Mouse (Mus musculus): ENCODE results near the gene Trdmt1. TPM values are rescaled to one million over a fixed set of nuclear protein-coding genes. Genes with fewer than 3 reads are reported as not detected.
A peak's percentile ranks its signal among the peaks of the same experiment; 100 is the strongest.
"Not testable (repeated sequence)": the region's sequence is repeated elsewhere in the genome, so short reads cannot be mapped to it uniquely, and the experiment has no call there.

The Trdmt1 gene
- polyA plus RNA-seq (2011; ENCODE audit: insufficient read length, low read depth, missing spikeins): 7.9 and 14.3 TPM in 2 replicates

DNA sequence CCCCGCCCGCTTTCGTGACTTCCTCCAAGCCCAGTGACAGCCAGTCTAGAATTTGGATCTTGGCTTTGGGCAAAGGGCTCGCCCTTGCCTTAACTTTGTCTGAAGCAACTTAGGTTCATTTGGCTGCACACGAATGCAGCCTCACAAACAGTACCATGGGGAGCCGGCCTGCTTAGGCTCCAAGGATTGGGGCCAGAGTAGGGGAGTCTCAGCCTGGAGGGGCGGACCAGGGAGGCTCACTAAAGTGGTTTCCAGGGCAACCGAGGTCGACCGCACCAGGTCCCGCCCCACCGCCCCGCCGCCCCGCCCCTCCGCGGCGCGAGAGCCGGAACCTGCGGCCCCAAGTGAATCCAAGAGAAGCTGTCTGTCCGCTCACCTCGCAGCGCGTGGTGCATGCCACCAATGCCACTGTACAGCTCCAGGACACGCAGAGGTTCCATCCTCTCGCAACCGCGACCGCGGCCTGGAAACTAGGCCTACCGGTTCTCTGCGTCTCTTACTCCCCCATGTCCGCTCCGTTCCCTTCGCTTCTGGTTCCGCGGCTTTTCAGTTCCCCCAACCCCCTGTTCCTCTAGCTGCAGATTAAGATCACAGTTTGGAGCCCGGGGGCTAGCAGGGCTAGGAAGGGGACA, at the start of gene Trdmt1:
TSS of gene Trdmt1 (minus strand) at position 476 of the 632 bp plus-strand sequence.
- TF ChIP-seq CTCF (IDR thresholded peaks at IDR 0.05; ENCODE audit: borderline replicate concordance, insufficient read depth, low read length) (no peak), POLR2A (IDR thresholded peaks at IDR 0.05; ENCODE audit: low read depth, low read length) (peak; percentile 90)
- Histone ChIP-seq H3K4me1 (ENCODE audit: control insufficient read depth, insufficient read depth, low read length) (no peaks in the 10 kb centered on the region), H3K27ac (ENCODE audit: insufficient read depth, low read length) (peak within 1 kb of the TSS; percentile 95), H3K4me3 (ENCODE audit: insufficient read depth, low read length) (peak within 1 kb of the TSS; percentile 76)

DNA sequence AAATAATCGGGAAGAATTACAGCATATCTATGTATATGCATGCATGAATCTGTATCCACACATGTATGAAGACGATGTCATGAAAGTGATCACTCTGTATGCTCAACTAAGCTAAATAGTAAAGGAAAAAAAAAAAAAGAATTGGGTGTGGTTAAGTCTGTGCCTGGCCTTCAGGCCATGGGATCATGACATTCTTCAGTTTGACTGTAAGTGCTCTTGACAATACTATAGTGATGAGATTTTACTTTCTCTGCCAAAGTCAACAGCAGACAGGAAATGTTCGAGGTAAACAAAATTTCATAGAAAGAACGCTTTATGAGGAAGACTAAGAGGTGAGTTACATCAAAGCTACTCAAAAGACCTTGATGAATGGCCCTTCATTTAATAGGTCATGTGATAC, 48.9 kb upstream of the Trdmt1 start:
- no peak for TF ChIP-seq CTCF (IDR thresholded peaks at IDR 0.05; ENCODE audit: borderline replicate concordance, insufficient read depth, low read length)
- no peak for TF ChIP-seq POLR2A (IDR thresholded peaks at IDR 0.05; ENCODE audit: low read depth, low read length)
- no peak overlapping the region for H3K4me3 ChIP-seq (ENCODE audit: insufficient read depth, low read length)
- H3K27ac ChIP-seq (ENCODE audit: insufficient read depth, low read length): no peak overlapping the region
- peaks cover 16% of the 10 kb centered on the region; the same call in 1 of the 2 replicates for H3K4me1 ChIP-seq (ENCODE audit: control insufficient read depth, insufficient read depth, low read length)

DNA sequence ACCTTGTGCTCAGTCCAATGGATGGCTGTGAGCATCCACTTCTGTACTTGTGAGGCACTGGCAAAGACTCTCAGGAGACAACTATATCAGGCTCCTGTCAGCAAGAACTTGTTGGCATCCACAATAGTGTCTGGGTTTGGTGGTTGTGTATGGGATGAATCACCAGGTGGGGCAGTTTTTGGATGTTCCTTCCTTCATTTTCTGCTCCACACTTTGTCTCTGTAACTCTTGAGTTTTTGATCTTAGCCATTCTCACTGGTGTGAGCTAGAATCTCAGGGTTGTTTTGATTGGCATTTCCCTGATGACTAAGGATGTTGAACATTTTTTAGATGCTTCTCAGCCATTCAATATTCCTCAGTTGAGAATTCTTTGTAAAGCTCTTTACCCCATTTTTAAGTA, 39.3 kb upstream of the Trdmt1 start:
- H3K4me1 ChIP-seq (ENCODE audit: control insufficient read depth, insufficient read depth, low read length); H3K4me3 ChIP-seq (ENCODE audit: insufficient read depth, low read length): not testable (repeated sequence)
- TF ChIP-seq POLR2A (IDR thresholded peaks at IDR 0.05; ENCODE audit: low read depth, low read length): peak; percentile 44; the same call in 1 of the 2 replicates

DNA sequence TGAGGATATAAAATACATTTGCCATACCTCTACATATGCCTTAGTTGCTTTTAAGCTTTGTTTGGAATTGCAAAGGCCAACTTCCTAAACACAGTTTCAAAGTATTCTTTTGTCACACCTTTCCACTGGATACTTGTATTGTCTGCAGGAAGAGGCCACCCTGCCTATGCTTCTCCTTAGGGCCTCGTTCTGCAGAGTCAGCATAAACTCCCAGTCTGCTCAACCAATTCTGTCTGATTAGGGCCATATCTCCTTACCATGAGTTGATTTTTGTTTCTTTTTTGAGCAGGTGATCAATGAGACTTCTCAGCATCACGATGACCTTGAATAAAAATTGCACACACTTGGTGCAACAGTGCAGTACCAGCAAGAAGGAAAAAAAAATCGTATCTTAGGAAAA, 37.7 kb upstream of the Trdmt1 start:
- Histone ChIP-seq H3K4me1 (ENCODE audit: control insufficient read depth, insufficient read depth, low read length) (no peaks in the 10 kb centered on the region), H3K27ac (ENCODE audit: insufficient read depth, low read length) (no peak overlapping the region), H3K4me3 (ENCODE audit: insufficient read depth, low read length) (no peak overlapping the region)
- no peak for TF ChIP-seq POLR2A (IDR thresholded peaks at IDR 0.05; ENCODE audit: low read depth, low read length)
- TF ChIP-seq CTCF (IDR thresholded peaks at IDR 0.05; ENCODE audit: borderline replicate concordance, insufficient read depth, low read length): no peak

More for the DNA sequence above, 39.3 kb upstream of the Trdmt1 start:
- H3K27ac ChIP-seq (ENCODE audit: insufficient read depth, low read length): not testable (repeated sequence)

DNA sequence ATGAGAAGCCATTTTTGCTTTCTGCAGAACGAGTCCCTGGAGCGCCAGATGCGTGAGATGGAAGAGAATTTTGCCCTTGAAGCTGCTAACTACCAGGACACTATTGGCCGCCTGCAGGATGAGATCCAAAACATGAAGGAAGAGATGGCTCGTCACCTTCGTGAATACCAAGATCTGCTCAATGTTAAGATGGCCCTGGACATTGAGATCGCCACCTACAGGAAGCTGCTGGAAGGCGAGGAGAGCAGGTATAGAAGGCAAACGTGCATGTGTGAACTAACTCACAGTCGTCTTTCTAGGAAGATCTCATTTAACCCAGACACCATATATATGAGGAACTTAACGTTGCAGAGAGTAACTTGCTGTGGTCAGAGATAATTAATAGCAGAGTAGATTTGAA, 35.5 kb upstream of the Trdmt1 start:
- no peak overlapping the region for H3K27ac ChIP-seq (ENCODE audit: insufficient read depth, low read length)
- peak; percentile 65; the same call in 1 of the 2 replicates for TF ChIP-seq CTCF (IDR thresholded peaks at IDR 0.05; ENCODE audit: borderline replicate concordance, insufficient read depth, low read length)
- peak; percentile 39; the same call in 1 of the 2 replicates for TF ChIP-seq POLR2A (IDR thresholded peaks at IDR 0.05; ENCODE audit: low read depth, low read length)
- H3K4me3 ChIP-seq (ENCODE audit: insufficient read depth, low read length): peak overlapping the region; percentile 30

DNA sequence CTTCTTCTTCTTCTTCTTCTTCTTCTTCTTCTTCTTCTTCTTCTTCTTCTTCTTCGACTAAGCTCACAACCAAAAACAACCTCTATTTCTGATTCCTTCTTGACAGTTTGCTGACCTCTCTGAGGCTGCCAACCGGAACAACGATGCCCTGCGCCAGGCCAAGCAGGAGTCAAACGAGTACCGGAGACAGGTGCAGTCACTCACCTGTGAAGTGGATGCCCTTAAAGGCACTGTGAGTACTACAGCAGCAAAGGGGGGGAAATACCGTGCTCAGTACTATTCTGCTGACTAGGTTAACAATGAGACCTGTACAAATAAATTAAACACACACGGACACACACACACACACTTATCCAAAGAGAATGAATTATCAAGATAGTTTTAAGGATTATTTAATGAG, 34.8 kb upstream of the Trdmt1 start:
- peak; percentile 53 for TF ChIP-seq POLR2A (IDR thresholded peaks at IDR 0.05; ENCODE audit: low read depth, low read length)
- no peak for TF ChIP-seq CTCF (IDR thresholded peaks at IDR 0.05; ENCODE audit: borderline replicate concordance, insufficient read depth, low read length)
- Histone ChIP-seq H3K4me1 (ENCODE audit: control insufficient read depth, insufficient read depth, low read length) (no peaks in the 10 kb centered on the region), H3K27ac (ENCODE audit: insufficient read depth, low read length) (no peak overlapping the region), H3K4me3 (ENCODE audit: insufficient read depth, low read length) (peak overlapping the region; percentile 38)

More for the DNA sequence above, 35.5 kb upstream of the Trdmt1 start:
- H3K4me1 ChIP-seq (ENCODE audit: control insufficient read depth, insufficient read depth, low read length): no peaks in the 10 kb centered on the region

DNA sequence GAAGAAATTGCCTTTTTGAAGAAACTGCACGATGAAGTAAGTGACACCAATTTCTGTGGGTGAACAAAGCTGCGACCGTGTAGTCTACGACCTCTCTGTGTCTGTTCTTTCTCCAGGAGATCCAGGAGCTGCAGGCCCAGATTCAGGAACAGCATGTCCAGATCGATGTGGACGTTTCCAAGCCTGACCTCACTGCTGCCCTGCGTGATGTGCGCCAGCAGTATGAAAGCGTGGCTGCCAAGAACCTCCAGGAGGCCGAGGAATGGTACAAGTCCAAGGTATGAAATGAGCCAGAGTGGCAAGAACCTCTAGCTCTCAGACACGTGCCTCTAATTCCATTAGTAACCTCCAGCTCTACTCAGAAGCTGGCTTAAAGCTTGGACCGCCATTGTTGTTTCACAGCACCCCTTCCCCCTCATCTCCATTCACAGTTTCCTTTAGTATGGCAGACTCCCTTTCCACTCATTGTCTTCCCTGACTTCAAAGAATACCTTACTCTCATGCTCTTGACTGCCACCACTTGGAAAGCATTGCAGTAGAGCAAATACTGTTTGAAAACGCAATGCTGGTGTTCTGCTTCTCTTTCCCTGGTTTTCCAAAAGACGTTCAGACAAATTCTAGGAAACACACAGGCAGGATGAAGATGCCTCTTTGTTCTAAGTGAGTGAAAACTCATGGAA, 34.1 kb upstream of the Trdmt1 start:
- Histone ChIP-seq H3K4me3 (ENCODE audit: insufficient read depth, low read length) (peak overlapping the region; percentile 25), H3K27ac (ENCODE audit: insufficient read depth, low read length) (peak overlapping the region; percentile 0; the same call in 1 of the 2 replicates), H3K4me1 (ENCODE audit: control insufficient read depth, insufficient read depth, low read length) (no peaks in the 10 kb centered on the region)
- no peak for TF ChIP-seq CTCF (IDR thresholded peaks at IDR 0.05; ENCODE audit: borderline replicate concordance, insufficient read depth, low read length)
- TF ChIP-seq POLR2A (IDR thresholded peaks at IDR 0.05; ENCODE audit: low read depth, low read length): peak; percentile 16

DNA sequence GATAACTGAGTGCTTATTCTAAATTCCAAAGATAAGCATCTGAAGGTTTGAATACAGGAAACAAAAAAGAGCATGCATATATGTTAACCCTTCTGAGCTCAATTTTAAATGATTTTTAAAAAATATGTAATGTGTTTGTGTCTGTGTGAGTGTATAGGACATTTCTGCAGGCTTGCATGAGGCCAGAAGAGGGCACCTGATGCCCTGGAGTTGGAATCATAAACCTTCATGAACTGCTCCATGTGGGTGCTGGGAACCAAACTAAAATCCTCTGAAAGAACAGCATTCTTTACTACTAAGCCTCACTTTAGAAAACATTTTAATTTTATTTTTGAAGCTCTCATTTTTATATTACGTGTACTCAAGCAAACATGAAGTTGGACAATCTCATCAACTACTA, 32.9 kb upstream of the Trdmt1 start:
- TF ChIP-seq CTCF (IDR thresholded peaks at IDR 0.05; ENCODE audit: borderline replicate concordance, insufficient read depth, low read length) (no peak), POLR2A (IDR thresholded peaks at IDR 0.05; ENCODE audit: low read depth, low read length) (peak; percentile 34; the same call in 1 of the 2 replicates)
- no peak overlapping the region for H3K27ac ChIP-seq (ENCODE audit: insufficient read depth, low read length)
- no peaks in the 10 kb centered on the region for H3K4me1 ChIP-seq (ENCODE audit: control insufficient read depth, insufficient read depth, low read length)
- H3K4me3 ChIP-seq (ENCODE audit: insufficient read depth, low read length): peak overlapping the region; percentile 59

DNA sequence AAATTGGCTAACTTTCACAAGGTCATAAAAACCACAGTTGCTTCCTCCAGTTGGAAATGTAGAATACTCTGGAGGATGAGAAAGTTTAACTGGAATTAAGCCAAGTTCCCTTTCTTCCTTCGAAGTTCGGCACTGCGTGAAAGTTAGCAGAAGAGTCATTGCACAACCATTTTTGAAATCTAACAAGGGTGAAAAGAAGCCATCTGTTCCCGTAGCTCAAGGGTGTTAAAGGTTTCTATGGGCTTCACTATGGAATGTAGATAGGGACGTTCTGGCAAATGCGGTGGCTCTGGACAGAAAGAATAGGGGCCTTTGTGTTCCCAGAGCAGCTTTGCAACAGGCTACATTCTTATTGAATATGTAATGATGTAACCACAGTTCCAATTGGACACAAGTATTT, 31.5 kb upstream of the Trdmt1 start:
- no peaks in the 10 kb centered on the region for H3K4me1 ChIP-seq (ENCODE audit: control insufficient read depth, insufficient read depth, low read length)
- peak overlapping the region; percentile 91 for H3K27ac ChIP-seq (ENCODE audit: insufficient read depth, low read length)
- no peak; the same call in 1 of the 2 replicates for TF ChIP-seq POLR2A (IDR thresholded peaks at IDR 0.05; ENCODE audit: low read depth, low read length)
- TF ChIP-seq CTCF (IDR thresholded peaks at IDR 0.05; ENCODE audit: borderline replicate concordance, insufficient read depth, low read length): no peak
- peak overlapping the region; percentile 94 for H3K4me3 ChIP-seq (ENCODE audit: insufficient read depth, low read length)

DNA sequence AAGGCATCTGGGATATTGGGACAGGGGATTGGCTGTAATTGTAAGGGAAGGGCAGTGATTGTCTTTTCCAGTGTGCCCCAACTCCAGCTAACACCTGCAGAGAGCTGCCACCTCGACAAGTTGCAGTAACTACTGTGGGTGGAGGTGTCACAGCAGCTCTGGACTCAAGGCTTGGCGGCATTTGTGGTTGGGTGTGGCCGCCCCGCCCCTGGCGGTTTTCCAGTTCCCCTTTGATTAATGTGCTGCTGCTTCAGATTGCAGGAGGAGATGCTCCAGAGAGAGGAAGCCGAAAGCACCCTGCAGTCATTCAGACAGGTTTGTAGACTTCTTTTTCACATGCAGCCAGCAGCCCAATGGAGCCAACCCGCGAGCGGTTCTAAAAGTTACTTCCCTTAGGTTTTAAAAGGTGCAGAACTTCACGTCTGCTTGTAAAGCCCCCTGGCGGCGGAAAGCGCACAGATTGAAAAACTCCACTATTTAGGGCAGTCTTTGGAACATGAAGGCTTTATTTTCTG, 30.9 kb upstream of the Trdmt1 start:
- H3K27ac ChIP-seq (ENCODE audit: insufficient read depth, low read length): peak overlapping the region; percentile 91

More for the DNA sequence above, 30.9 kb upstream of the Trdmt1 start:
- Histone ChIP-seq H3K4me1 (ENCODE audit: control insufficient read depth, insufficient read depth, low read length) (no peaks in the 10 kb centered on the region), H3K4me3 (ENCODE audit: insufficient read depth, low read length) (peak overlapping the region; percentile 94)
- TF ChIP-seq POLR2A (IDR thresholded peaks at IDR 0.05; ENCODE audit: low read depth, low read length) (peak; percentile 80), CTCF (IDR thresholded peaks at IDR 0.05; ENCODE audit: borderline replicate concordance, insufficient read depth, low read length) (no peak)

Data from embryonic fibroblast, embryonic 13.5 days (primary cell).